Mouse (Mus musculus): ENCODE measurements around the gene Chst3. TPM values are rescaled to one million over a fixed set of nuclear protein-coding genes. Genes with fewer than 3 reads are reported as not detected.

Chst3 gene
- polyA plus RNA-seq (2011; ENCODE audit: insufficient read depth, insufficient read length, low read depth, missing spikeins) = 0.43 and 0.55 TPM in 2 replicates

- no peaks in the 10 kb centered on the region for H3K9me3 ChIP-seq (replicated peaks; ENCODE audit: control insufficient read depth, insufficient read depth, low read length, poor library complexity, severe bottlenecking)
- H3K27me3 ChIP-seq (ENCODE audit: control insufficient read depth, insufficient read depth, low read length, poor library complexity, severe bottlenecking) = no peaks in the 10 kb centered on the region; the same call in 1 of the 2 replicates
- peak within 1 kb of the TSS; percentile 85 for H3K9ac ChIP-seq (ENCODE audit: low read depth, poor library complexity, severe bottlenecking)
- H3K4me3 ChIP-seq (ENCODE audit: low read depth, low read length) = peak within 1 kb of the TSS; percentile 87
- TF ChIP-seq CTCF (IDR thresholded peaks at IDR 0.05; ENCODE audit: low read depth, low read length) (no peak), EP300 (IDR thresholded peaks at IDR 0.05; ENCODE audit: insufficient read depth, low read depth, low read length) (no peak), POLR2A (IDR thresholded peaks at IDR 0.05; ENCODE audit: insufficient read depth, low read length) (no peak)
- H3K27ac ChIP-seq (ENCODE audit: insufficient read depth, low read length) = no peak within 1 kb of the TSS
- no peaks in the 10 kb centered on the region for H3K36me3 ChIP-seq (ENCODE audit: control insufficient read depth, insufficient read depth, low read length, poor library complexity, severe bottlenecking)
- H3K4me1 ChIP-seq (ENCODE audit: control insufficient read depth, insufficient read depth, low read length) = peaks cover 3% of the 10 kb centered on the region
Measured at GRCm38 (mm10) chr10:60218591-60219499, at the start of gene Chst3. Chst3 (minus strand) TSS chr10:60219260.

GRCm38 (mm10) chr10:60268738-60269137, 49.7 kb upstream of the Chst3 start:
- Histone ChIP-seq H3K27me3 (ENCODE audit: control insufficient read depth, insufficient read depth, low read length, poor library complexity, severe bottlenecking) (no peaks in the 10 kb centered on the region), H3K4me3 (ENCODE audit: low read depth, low read length) (no peak overlapping the region), H3K27ac (ENCODE audit: insufficient read depth, low read length) (no peak overlapping the region), H3K9me3 (replicated peaks; ENCODE audit: control insufficient read depth, insufficient read depth, low read length, poor library complexity, severe bottlenecking) (no peaks in the 10 kb centered on the region), H3K36me3 (ENCODE audit: control insufficient read depth, insufficient read depth, low read length, poor library complexity, severe bottlenecking) (no peaks in the 10 kb centered on the region), H3K9ac (ENCODE audit: low read depth, poor library complexity, severe bottlenecking) (no peak overlapping the region), H3K4me1 (ENCODE audit: control insufficient read depth, insufficient read depth, low read length) (no peaks in the 10 kb centered on the region)
- TF ChIP-seq POLR2A (IDR thresholded peaks at IDR 0.05; ENCODE audit: insufficient read depth, low read length) (no peak), CTCF (IDR thresholded peaks at IDR 0.05; ENCODE audit: low read depth, low read length) (no peak), EP300 (IDR thresholded peaks at IDR 0.05; ENCODE audit: insufficient read depth, low read depth, low read length) (no peak)

- H3K36me3 ChIP-seq (ENCODE audit: control insufficient read depth, insufficient read depth, low read length, poor library complexity, severe bottlenecking) = no peaks in the 10 kb centered on the region
- no peak overlapping the region for H3K9ac ChIP-seq (ENCODE audit: low read depth, poor library complexity, severe bottlenecking)
- no peak overlapping the region for H3K27ac ChIP-seq (ENCODE audit: insufficient read depth, low read length)
- H3K4me1 ChIP-seq (ENCODE audit: control insufficient read depth, insufficient read depth, low read length) = no peaks in the 10 kb centered on the region
- no peaks in the 10 kb centered on the region for H3K9me3 ChIP-seq (replicated peaks; ENCODE audit: control insufficient read depth, insufficient read depth, low read length, poor library complexity, severe bottlenecking)
- H3K4me3 ChIP-seq (ENCODE audit: low read depth, low read length) = no peak overlapping the region
- H3K27me3 ChIP-seq (ENCODE audit: control insufficient read depth, insufficient read depth, low read length, poor library complexity, severe bottlenecking) = no peaks in the 10 kb centered on the region
- no peak for TF ChIP-seq EP300 (IDR thresholded peaks at IDR 0.05; ENCODE audit: insufficient read depth, low read depth, low read length)
- no peak for TF ChIP-seq POLR2A (IDR thresholded peaks at IDR 0.05; ENCODE audit: insufficient read depth, low read length)
- no peak for TF ChIP-seq CTCF (IDR thresholded peaks at IDR 0.05; ENCODE audit: low read depth, low read length)
Measured at GRCm38 (mm10) chr10:60266842-60267401, 47.9 kb upstream of the Chst3 start.

GRCm38 (mm10) chr10:60265252-60265651, 46.2 kb upstream of the Chst3 start:
- Histone ChIP-seq H3K9me3 (replicated peaks; ENCODE audit: control insufficient read depth, insufficient read depth, low read length, poor library complexity, severe bottlenecking) (no peaks in the 10 kb centered on the region), H3K27me3 (ENCODE audit: control insufficient read depth, insufficient read depth, low read length, poor library complexity, severe bottlenecking) (no peaks in the 10 kb centered on the region), H3K4me3 (ENCODE audit: low read depth, low read length) (no peak overlapping the region), H3K27ac (ENCODE audit: insufficient read depth, low read length) (no peak overlapping the region), H3K36me3 (ENCODE audit: control insufficient read depth, insufficient read depth, low read length, poor library complexity, severe bottlenecking) (no peaks in the 10 kb centered on the region), H3K4me1 (ENCODE audit: control insufficient read depth, insufficient read depth, low read length) (no peaks in the 10 kb centered on the region), H3K9ac (ENCODE audit: low read depth, poor library complexity, severe bottlenecking) (no peak overlapping the region)
- TF ChIP-seq CTCF (IDR thresholded peaks at IDR 0.05; ENCODE audit: low read depth, low read length) (no peak), POLR2A (IDR thresholded peaks at IDR 0.05; ENCODE audit: insufficient read depth, low read length) (no peak)

GRCm38 (mm10) chr10:60263351-60263750, 44.3 kb upstream of the Chst3 start:
- Histone ChIP-seq H3K27me3 (ENCODE audit: control insufficient read depth, insufficient read depth, low read length, poor library complexity, severe bottlenecking) (no peaks in the 10 kb centered on the region), H3K36me3 (ENCODE audit: control insufficient read depth, insufficient read depth, low read length, poor library complexity, severe bottlenecking) (no peaks in the 10 kb centered on the region), H3K27ac (ENCODE audit: insufficient read depth, low read length) (no peak overlapping the region), H3K4me1 (ENCODE audit: control insufficient read depth, insufficient read depth, low read length) (no peaks in the 10 kb centered on the region), H3K9ac (ENCODE audit: low read depth, poor library complexity, severe bottlenecking) (no peak overlapping the region), H3K9me3 (replicated peaks; ENCODE audit: control insufficient read depth, insufficient read depth, low read length, poor library complexity, severe bottlenecking) (no peaks in the 10 kb centered on the region), H3K4me3 (ENCODE audit: low read depth, low read length) (no peak overlapping the region)
- TF ChIP-seq POLR2A (IDR thresholded peaks at IDR 0.05; ENCODE audit: insufficient read depth, low read length) (no peak), CTCF (IDR thresholded peaks at IDR 0.05; ENCODE audit: low read depth, low read length) (no peak)

- Histone ChIP-seq H3K4me3 (ENCODE audit: low read depth, low read length) (no peak overlapping the region), H3K9ac (ENCODE audit: low read depth, poor library complexity, severe bottlenecking) (no peak overlapping the region), H3K27ac (ENCODE audit: insufficient read depth, low read length) (no peak overlapping the region), H3K27me3 (ENCODE audit: control insufficient read depth, insufficient read depth, low read length, poor library complexity, severe bottlenecking) (no peaks in the 10 kb centered on the region), H3K36me3 (ENCODE audit: control insufficient read depth, insufficient read depth, low read length, poor library complexity, severe bottlenecking) (no peaks in the 10 kb centered on the region), H3K4me1 (ENCODE audit: control insufficient read depth, insufficient read depth, low read length) (no peaks in the 10 kb centered on the region), H3K9me3 (replicated peaks; ENCODE audit: control insufficient read depth, insufficient read depth, low read length, poor library complexity, severe bottlenecking) (no peaks in the 10 kb centered on the region)
- TF ChIP-seq CTCF (IDR thresholded peaks at IDR 0.05; ENCODE audit: low read depth, low read length) = no peak
- TF ChIP-seq POLR2A (IDR thresholded peaks at IDR 0.05; ENCODE audit: insufficient read depth, low read length) = no peak
- TF ChIP-seq EP300 (IDR thresholded peaks at IDR 0.05; ENCODE audit: insufficient read depth, low read depth, low read length) = no peak
Measured at GRCm38 (mm10) chr10:60262386-60262785, 43.3 kb upstream of the Chst3 start.
